Mouse (Mus musculus): ENCODE measurements around the gene Mcm10. TPM values are rescaled to one million over a fixed set of nuclear protein-coding genes. Genes with fewer than 3 reads are reported as not detected.

The Mcm10 gene
- polyA plus RNA-seq, 1 experiment from 2014 or later = 44.5 TPM

GRCm38 (mm10) chr2:5040281-5041161, 27.9 kb upstream of the Mcm10 start:
- Histone ChIP-seq H3K36me3 (replicated peaks) (no peaks in the 10 kb centered on the region), H3K4me2 (no peak overlapping the region), H3K4me3 (replicated peaks) (no peak overlapping the region), H3K27me3 (0 out of 2 replicates have a peak, but pooled peaks cover 10% of the 10 kb centered on the region), H3K9me3 (no peaks in the 10 kb centered on the region), H3K27ac (no peak overlapping the region), H3K9ac (no peak overlapping the region), H3K4me1 (peaks cover 19% of the 10 kb centered on the region)
- WGBS = 93% methylated on average over 12 of the region's 12 CpGs
- no peak for ATAC-seq (ENCODE audit: low FRiP score)

DNA sequence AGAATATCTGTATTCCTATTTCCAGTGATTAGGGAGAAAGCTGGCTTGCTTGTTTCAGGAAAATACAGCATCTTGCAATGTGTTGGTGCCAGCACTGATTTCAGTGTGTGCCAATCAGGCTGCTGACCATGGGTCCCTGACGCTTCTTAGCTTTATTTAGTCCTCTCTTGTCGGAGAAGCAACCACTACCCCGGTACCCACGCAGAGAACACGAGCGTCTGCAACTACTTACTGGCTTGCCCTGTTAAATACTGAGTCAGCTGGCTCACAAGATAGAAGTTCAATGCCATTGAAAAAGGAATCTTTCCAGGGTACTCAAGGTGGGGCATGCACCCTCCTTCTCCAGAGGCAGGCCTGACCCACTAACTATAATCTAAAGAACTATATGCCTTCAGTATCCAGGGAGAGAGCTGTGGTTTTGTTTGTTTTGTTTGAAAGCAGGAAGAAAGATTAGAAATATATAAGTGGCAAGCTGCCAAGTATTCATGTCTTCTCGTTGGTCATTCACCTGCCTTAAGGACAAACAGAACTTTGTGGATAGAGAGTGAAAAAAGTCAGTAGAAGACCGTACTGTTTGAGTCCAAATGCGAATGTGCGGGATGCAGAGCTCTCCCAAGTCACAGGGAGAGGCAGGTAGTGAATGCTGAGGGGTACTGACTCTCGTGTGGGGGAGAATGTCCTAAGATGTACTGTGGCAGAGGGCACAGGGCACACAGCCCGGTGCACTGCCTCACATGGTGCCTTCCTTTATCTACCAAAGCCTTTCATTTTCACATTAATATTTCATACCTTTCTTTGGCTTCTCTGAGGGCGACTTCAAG, 27.0 kb upstream of the Mcm10 start:
- no peaks in the 10 kb centered on the region for H3K36me3 ChIP-seq (replicated peaks)
- no peak overlapping the region for H3K27ac ChIP-seq
- H3K9me3 ChIP-seq = no peaks in the 10 kb centered on the region
- H3K4me3 ChIP-seq (replicated peaks) = no peak overlapping the region
- H3K27me3 ChIP-seq = 0 out of 2 replicates have a peak, but pooled peaks cover 10% of the 10 kb centered on the region
- no peak overlapping the region for H3K4me2 ChIP-seq
- H3K9ac ChIP-seq = no peak overlapping the region
- no peak for ATAC-seq (ENCODE audit: low FRiP score)
- 86% methylated on average over 13 of the region's 13 CpGs for WGBS
- H3K4me1 ChIP-seq = peaks cover 11% of the 10 kb centered on the region

DNA sequence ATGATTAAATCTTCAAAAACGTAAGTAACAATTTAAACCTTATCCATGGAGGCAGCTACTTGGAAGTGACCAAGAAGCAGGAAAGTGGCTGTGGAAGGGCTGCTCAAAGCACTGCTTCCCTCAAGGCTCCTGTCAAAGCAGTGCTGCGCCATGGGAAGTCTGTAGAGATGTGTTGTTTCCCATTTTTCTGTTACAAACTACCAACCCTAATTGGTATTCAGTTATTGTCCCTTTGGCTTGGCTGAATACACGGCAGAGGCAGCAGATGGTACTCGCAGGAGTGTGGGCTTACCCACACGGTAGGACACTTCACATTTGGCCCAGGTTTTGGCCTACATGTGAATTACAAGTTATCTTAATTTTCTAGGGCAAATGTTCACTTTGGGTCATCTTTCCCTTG, 25.7 kb upstream of the Mcm10 start:
- no peaks in the 10 kb centered on the region for H3K36me3 ChIP-seq (replicated peaks)
- no peak for ATAC-seq (ENCODE audit: low FRiP score)
- 0 out of 2 replicates have a peak, but pooled peaks cover 5% of the 10 kb centered on the region for H3K27me3 ChIP-seq
- H3K4me3 ChIP-seq (replicated peaks) = no peak overlapping the region
- H3K4me2 ChIP-seq = no peak overlapping the region
- peaks cover 11% of the 10 kb centered on the region for H3K4me1 ChIP-seq
- H3K9me3 ChIP-seq = no peaks in the 10 kb centered on the region
- H3K27ac ChIP-seq = no peak overlapping the region
- no peak overlapping the region for H3K9ac ChIP-seq
- WGBS = 49% methylated on average over 5 of the region's 5 CpGs

- no peaks in the 10 kb centered on the region for H3K36me3 ChIP-seq (replicated peaks)
- no peak overlapping the region for H3K9ac ChIP-seq
- H3K4me2 ChIP-seq = no peak overlapping the region
- no peaks in the 10 kb centered on the region for H3K9me3 ChIP-seq
- no peak for ATAC-seq (ENCODE audit: low FRiP score)
- 30% methylated on average over 3 of the region's 3 CpGs for WGBS
- H3K27me3 ChIP-seq = 0 out of 2 replicates have a peak, but pooled peaks cover 3% of the 10 kb centered on the region
- no peak overlapping the region for H3K4me3 ChIP-seq (replicated peaks)
- H3K4me1 ChIP-seq = peaks cover 11% of the 10 kb centered on the region
- no peak overlapping the region for H3K27ac ChIP-seq
Measured at GRCm38 (mm10) chr2:5037390-5037789, 24.8 kb upstream of the Mcm10 start.

- Histone ChIP-seq H3K9me3 (no peaks in the 10 kb centered on the region), H3K4me1 (peaks cover 11% of the 10 kb centered on the region), H3K36me3 (replicated peaks) (no peaks in the 10 kb centered on the region), H3K27ac (no peak overlapping the region), H3K27me3 (0 out of 2 replicates have a peak, but pooled peaks cover 3% of the 10 kb centered on the region), H3K4me3 (replicated peaks) (no peak overlapping the region), H3K9ac (no peak overlapping the region), H3K4me2 (no peak overlapping the region)
- WGBS = 72% methylated on average over 10 of the region's 10 CpGs
- ATAC-seq (ENCODE audit: low FRiP score) = no peak
Measured at GRCm38 (mm10) chr2:5036411-5037076, 24.0 kb upstream of the Mcm10 start.

- Histone ChIP-seq H3K4me3 (replicated peaks) (no peak overlapping the region), H3K36me3 (replicated peaks) (no peaks in the 10 kb centered on the region), H3K27ac (no peak overlapping the region), H3K9ac (no peak overlapping the region), H3K4me2 (no peak overlapping the region), H3K9me3 (no peaks in the 10 kb centered on the region), H3K4me1 (peaks cover 11% of the 10 kb centered on the region), H3K27me3 (0 out of 2 replicates have a peak, but pooled peaks cover 1% of the 10 kb centered on the region)
- ATAC-seq (ENCODE audit: low FRiP score) = no peak
- 86% methylated on average over 9 of the region's 9 CpGs for WGBS
Measured at GRCm38 (mm10) chr2:5035241-5035640, 22.6 kb upstream of the Mcm10 start.

DNA sequence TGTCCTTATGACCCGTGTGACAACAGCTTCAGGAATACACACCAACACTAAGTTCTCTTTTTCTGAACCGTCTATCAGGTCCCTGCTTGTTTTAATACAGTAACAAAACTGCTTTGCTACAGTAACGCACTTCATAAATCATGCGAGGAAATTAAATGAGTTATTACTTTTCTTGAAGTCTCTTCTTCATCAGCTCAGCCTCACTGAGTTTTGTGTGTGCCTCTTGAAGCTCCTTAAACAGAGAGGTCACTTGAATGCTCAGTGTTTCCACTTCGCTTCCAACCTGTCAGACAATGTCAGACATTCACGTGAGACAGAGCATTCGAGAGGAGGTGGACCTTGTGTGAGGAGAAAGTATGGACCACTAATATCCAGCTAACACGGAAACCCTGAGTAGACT, 22.2 kb upstream of the Mcm10 start:
- WGBS = 83% methylated on average over 8 of the region's 8 CpGs
- Histone ChIP-seq H3K27me3 (no peaks in the 10 kb centered on the region), H3K36me3 (replicated peaks) (no peaks in the 10 kb centered on the region), H3K9me3 (no peaks in the 10 kb centered on the region), H3K4me2 (no peak overlapping the region), H3K4me1 (peaks cover 11% of the 10 kb centered on the region), H3K27ac (no peak overlapping the region), H3K4me3 (replicated peaks) (no peak overlapping the region), H3K9ac (no peak overlapping the region)
- no peak for ATAC-seq (ENCODE audit: low FRiP score)

DNA sequence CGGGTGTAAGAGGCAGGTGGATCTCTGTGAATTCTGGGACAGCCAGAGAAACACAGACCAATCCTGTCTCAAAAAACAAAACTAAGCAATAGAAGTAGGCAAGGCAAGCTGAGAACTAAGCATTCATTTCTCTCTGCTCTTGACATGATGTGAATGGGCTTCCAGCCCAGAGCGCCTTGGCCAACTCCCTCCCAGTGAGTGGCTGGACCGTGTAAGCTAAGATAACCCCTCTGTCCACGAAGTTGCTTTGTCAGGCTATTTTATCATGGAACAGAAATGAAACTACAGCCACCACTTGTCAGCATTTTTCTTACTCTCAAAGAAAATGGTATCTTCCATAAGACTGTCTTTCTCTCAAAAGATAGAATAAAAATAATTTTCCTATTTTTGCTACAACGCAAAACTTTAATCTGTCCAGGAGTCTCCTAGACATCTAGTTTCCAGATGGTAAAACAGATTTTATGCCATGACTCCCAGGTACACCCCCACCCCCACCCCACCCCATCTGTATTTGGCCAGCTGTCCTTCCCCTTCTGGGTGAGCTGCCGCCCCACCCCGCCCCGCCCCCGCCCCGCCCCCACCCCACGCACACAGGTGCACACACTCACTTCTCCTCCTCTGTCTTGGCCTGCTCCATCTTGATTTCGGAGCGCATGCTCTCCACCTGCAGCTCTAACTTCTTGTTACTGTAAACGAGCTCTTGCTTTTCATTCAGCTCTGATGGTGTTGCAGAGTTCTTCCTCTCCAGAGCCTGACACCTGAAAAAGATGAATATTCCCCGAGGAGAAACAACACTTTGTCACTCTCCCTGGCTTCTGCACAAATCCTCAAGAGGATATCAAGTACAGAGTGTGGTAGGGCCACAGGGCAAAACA, 21.2 kb upstream of the Mcm10 start:
- Histone ChIP-seq H3K4me2 (no peak overlapping the region), H3K4me3 (replicated peaks) (no peak overlapping the region), H3K9me3 (no peaks in the 10 kb centered on the region), H3K27ac (no peak overlapping the region), H3K36me3 (replicated peaks) (no peaks in the 10 kb centered on the region), H3K4me1 (peaks cover 11% of the 10 kb centered on the region), H3K9ac (no peak overlapping the region), H3K27me3 (no peaks in the 10 kb centered on the region)
- ATAC-seq (ENCODE audit: low FRiP score) = no peak
- 82% methylated on average over 11 of the region's 15 CpGs for WGBS

DNA sequence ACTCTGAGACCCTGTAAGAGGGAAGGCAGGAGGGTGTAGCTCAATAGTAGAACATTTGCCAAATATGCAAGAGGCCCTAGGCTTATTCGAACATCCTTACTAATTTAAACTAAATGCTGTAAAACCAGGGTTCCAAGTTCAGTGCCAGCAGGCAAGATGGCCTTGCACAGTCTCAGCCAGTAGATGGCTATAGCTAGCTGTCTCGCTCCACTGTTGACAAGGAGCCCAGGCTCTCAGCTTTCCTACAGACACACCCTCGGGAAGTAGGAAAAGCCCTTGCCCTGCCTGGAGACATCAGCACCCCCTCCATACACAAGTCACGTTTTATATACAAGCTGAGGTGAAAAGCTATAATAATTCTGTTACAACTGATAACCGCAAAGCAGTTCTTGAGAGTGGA, 20.1 kb upstream of the Mcm10 start:
- Histone ChIP-seq H3K9me3 (no peaks in the 10 kb centered on the region), H3K27ac (no peak overlapping the region), H3K4me2 (no peak overlapping the region), H3K27me3 (no peaks in the 10 kb centered on the region), H3K4me3 (replicated peaks) (no peak overlapping the region), H3K9ac (no peak overlapping the region), H3K36me3 (replicated peaks) (no peaks in the 10 kb centered on the region), H3K4me1 (peaks cover 5% of the 10 kb centered on the region)
- ATAC-seq (ENCODE audit: low FRiP score) = no peak
- 85% methylated on average over 5 of the region's 5 CpGs for WGBS

GRCm38 (mm10) chr2:5031215-5031614, 18.6 kb upstream of the Mcm10 start:
- Histone ChIP-seq H3K4me3 (replicated peaks) (no peak overlapping the region), H3K9me3 (no peaks in the 10 kb centered on the region), H3K36me3 (replicated peaks) (no peaks in the 10 kb centered on the region), H3K4me2 (no peak overlapping the region), H3K27ac (no peak overlapping the region), H3K4me1 (peaks cover 4% of the 10 kb centered on the region; the same call in 1 of the 2 replicates), H3K27me3 (no peaks in the 10 kb centered on the region), H3K9ac (no peak overlapping the region)
- no peak for ATAC-seq (ENCODE audit: low FRiP score)
- WGBS = 89% methylated on average over 7 of the region's 7 CpGs

DNA sequence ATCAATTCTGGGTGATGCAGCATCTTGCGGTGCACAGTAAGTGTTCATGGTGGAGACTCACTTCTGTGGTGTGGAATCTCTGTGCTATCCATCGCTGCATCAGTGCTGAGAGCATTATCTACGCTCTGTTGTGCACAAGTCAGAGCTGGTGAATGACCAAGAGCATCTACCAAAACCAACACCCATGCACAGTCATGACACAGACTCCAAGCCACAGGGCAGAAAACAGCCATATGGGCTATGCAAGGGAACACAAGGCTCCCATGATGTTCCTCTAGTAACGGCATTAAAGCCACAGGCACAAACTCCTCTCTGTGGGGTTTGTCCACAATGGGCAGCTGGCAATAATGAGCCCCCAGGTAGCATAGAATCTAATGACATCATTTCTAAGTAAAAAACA, 17.2 kb upstream of the Mcm10 start:
- H3K36me3 ChIP-seq (replicated peaks) = no peaks in the 10 kb centered on the region
- no peak for ATAC-seq (ENCODE audit: low FRiP score)
- no peak overlapping the region for H3K4me2 ChIP-seq
- H3K27ac ChIP-seq = no peak overlapping the region
- 87% methylated on average over 4 of the region's 4 CpGs for whole genome bisulfite sequencing
- peaks cover 4% of the 10 kb centered on the region; the same call in 1 of the 2 replicates for H3K4me1 ChIP-seq
- no peaks in the 10 kb centered on the region for H3K9me3 ChIP-seq
- H3K27me3 ChIP-seq = no peaks in the 10 kb centered on the region
- no peak overlapping the region for H3K9ac ChIP-seq
- H3K4me3 ChIP-seq (replicated peaks) = no peak overlapping the region

Data from forebrain, embryonic 12.5 days (tissue).